Mouse (Mus musculus) heart, postnatal 25 days (tissue): ENCODE data around the gene Olfr64. TPM values are rescaled to one million over a fixed set of nuclear protein-coding genes. Genes with fewer than 3 reads are reported as not detected.

Experiments
- DNase-seq: peaks from one replicate; pipeline ENCODE4 v3.0.0; 2022; ENCODE audit warnings: low spot score
- intact Hi-C: fragments of 180-260 bp; cut with DNase I; formaldehyde crosslinking; loops from one replicate; pipeline ENCODE4 v1.15.1; 2025
- total RNA-seq, 2 experiments: library from RNA; stranded (reverse); gene quantifications; 2 replicates each; pipeline ENCODE4 v1.2.3; 2021

Olfr64 gene
- total RNA-seq = not detected

DNA sequence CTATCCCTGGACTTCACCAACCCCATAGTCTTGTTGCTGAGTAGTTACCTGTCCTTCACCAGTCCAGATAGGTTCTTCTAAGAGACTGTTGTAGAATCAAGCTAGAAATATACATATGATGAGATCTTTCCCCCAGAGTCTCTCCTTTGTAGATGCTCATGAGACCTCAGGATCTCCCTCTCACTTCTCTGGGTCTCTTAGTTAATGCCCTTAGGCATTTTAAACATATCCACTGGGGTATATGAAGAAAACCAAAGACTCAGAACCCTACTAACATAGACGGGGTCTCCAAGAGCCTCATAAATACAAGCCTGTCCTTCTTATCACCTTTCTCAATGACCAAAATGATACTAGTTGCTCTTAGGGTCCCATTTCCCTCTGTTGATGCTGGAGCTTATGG is at the start of gene Olfr64:
TSS of gene Olfr64 (minus strand) at position 101 of the 400 bp plus-strand sequence.
- DNase-seq = no peak
- intact Hi-C loops = no loop called here

DNA sequence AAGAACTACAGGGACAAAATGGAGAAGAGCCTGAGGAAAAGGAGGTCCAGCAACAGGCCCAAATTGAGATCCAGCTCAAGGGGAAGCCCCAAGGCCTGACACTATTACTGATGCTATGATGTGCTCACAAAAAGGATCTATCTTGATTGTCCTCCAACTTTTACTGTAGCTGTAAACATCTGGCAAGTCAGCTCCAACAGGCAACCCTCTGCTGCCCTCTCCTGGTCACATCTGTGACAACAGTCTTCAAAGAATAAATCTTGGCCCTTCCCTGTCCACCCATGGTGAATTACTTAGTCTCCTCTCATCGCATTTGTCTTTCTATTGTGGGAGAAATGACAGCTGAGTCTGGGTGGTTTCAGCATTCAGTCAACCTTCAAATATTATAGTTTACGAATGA is 48.4 kb upstream of the Olfr64 start:
- no peak for DNase-seq
- intact Hi-C loops = loop anchor here (2.0 to 5.0 kb wide), 2 partner anchors 150 to 1435 kb away; no protein-coding TSS in a partner anchor

DNA sequence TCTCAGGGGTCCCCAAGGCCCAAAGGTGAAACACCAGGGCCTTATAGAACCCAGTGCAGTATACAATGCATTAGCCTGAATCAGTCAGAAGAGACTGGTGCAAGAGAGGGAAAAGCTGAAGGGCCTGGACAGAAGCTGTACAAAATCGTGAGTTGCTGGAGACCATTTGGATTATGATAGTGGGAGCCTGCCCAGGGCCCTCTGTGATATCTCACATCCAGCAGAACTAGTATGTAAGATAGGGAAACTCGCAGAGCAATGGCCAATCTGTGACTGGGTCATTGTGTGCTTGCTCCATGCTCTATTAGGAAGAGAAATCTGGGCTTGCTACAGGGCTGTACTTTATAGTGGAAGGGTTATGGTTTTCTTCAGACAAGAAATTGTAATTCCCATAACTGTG is 40.0 kb upstream of the Olfr64 start, which contains the start of gene Olfr632:
TSS of gene Olfr632 (plus strand) at position 84 of the 400 bp plus-strand sequence.
- no peak for DNase-seq
- intact Hi-C loops = no loop called here

DNA sequence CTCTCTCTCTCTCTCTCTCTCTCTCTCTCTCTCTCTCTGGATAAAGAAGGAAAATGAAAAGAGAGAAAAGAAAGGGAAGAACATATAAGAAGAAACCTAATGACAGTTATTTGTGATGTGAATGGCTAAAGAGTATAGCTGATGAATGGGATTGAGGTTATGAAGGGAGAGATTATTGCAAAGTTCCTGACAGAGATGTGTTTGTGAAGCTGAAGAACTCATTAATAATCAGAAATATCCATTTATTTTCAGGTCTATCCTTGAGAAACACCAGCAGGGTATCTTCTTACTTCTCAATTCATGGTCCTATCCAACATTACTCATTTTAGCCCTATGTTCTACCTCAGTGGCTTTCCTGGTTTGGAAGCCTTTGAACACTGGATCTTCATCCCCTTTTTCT is 34.2 kb upstream of the Olfr64 start, which contains the start of gene Olfr631:
TSS of gene Olfr631 (plus strand) at position 301 of the 400 bp plus-strand sequence.
- no peak for DNase-seq
- intact Hi-C loops = no loop called here

DNA sequence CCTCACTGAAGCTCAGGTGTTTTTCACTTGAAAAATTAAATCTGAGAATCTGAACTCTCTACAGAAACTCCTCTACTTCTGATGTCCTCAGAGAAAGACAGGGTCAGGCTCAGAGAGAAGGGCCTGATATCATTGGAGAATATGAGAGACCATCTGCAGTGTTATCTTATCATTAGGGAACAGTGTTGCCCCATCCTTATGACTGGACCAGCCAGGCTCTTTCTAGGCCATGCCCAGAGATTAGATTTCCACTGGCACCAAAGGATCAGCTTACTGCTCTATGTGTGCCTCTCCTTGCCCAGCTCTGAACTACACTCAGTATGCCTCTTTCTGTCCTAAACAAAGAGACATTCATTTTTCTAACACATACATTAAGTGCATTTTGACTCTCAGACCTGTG is 21.1 kb upstream of the Olfr64 start:
- intact Hi-C loops = no loop called here
- DNase-seq = no peak

DNA sequence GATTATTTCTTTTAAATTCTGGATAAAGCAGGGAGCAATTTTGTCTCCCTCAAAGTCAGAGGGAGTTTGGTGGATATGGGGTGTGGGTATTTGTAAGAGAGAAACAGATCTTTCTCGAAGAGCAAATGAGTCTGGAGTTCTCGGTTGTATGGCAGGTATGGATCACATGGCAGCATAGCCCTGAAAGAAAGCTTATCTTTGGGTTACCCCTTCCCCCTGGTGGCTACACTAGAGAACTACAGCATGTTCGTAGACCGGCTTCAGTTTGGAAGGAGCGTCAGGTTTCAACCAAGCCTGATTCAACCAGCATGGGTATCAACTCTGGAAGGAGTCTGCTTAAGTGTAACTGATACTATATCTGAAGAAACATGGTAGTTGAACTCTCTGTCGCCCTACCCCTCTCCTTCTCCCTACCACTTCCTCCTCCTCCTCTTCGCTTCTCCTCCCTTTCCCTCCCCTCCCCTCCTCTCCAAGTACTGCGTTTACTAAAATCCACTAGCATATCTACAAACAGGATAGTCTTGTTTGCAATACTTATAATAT is 18.8 kb upstream of the Olfr64 start:
- intact Hi-C loops = loop anchor here (1.0 kb wide), 1 partner anchor 120 kb away; no protein-coding TSS in a partner anchor
- no peak for DNase-seq

DNA sequence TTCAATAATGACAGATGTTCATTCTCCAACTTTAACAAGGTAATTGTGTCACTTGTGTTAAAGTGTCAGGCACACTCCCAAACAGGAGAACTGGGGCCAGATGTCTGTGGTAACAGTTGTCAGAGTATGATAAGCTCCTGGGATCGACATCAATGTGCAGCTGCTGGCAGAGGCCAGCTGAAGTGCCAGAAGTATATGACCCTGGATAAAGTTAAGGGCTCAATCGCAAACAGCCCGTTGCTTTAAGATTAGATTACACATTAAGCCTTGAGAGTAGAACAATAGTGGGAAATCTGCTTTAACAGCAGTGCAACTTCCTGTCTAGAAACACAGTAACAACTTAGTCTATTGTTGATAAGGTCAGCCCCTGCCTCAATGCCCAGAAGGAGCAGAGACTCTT is 15.8 kb upstream of the Olfr64 start:
- intact Hi-C loops = no loop called here
- DNase-seq = no peak

DNA sequence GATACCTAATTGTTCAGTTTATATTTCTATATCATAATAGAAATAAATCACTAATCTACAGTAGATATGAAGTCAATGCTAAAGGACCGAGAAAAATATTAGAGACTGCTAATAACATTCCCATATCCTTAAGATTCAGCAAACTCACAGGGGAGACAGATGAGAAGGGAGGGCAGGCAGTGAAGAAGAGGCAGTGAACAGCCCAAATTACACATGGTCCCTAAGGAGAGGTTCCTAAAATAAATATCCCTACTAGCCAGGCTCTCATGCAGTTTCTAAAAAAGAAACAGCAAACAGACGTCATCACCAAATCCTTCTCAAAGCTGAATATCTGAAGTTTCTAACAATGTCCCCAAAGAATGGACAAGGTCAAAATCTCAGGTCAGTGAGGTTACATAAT is 8.9 kb upstream of the Olfr64 start, which contains the start of gene Olfr65:
TSS of gene Olfr65 (plus strand) at position 301 of the 400 bp plus-strand sequence.
- intact Hi-C loops = no loop called here
- no peak for DNase-seq

DNA sequence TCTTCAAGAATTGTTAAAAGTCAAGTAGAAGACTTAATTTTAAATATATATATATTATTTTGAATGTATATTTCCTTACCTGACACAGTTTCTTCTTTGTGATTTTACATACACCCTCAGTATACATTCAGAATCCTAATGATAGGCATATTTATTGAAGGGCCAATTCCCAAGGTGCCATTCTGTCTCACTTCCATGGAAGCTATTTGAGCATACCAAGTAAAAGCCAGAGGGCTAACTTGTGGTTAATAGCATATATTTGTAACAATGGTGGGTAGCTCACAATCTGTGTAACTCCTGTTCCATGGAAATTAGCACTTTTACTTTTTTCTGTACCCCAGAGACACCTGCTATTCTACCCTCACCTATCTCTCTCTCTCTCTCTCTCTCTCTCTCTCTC is 8.1 kb downstream of the Olfr64 start, which contains the start of gene Olfr66:
TSS of gene Olfr66 (minus strand) at position 101 of the 400 bp plus-strand sequence.
- intact Hi-C loops = no loop called here
- no peak for DNase-seq

DNA sequence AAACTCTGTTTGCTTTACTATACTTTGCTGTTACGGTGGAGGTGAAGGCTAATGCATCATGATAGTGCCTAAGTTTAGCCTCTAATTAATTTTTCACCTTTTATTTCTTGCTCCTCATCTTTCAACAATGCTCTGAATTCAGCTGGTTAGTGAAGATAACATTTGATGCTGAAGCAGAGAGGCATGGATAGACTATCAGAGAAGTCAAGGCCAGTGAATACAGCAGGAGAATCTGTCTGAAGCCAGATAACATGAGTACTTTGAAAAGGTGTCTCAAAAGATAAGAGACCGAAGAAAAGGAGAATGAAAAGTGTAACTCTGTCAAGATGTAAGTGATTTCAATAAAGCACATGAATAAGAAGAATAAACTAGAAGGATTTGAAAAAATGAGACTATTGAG is 17.2 kb downstream of the Olfr64 start:
- no peak for DNase-seq
- intact Hi-C loops = no loop called here

DNA sequence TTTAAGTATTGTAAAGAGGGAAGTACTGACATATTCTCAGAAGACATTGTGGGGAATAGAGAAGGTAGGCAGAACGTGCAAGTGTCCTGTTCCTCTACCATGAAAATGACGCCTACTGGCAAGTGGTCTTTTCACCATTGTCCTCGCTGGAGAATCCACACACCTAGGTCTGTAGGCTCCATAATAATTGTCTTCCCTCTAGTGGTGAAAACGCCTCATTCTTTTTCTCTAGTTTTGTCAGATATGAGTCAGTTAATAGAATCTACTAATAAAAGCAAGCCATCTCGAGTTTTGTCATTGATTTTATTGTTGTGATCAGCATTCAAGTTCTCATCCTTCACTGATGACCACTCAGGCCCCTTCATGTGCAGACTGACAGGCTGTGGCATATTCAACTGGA is 19.8 kb downstream of the Olfr64 start:
- DNase-seq = no peak
- intact Hi-C loops = loop anchor here (5.0 kb wide), 1 partner anchor 82 kb away; the partner anchor contains the start of gene Olfr67

DNA sequence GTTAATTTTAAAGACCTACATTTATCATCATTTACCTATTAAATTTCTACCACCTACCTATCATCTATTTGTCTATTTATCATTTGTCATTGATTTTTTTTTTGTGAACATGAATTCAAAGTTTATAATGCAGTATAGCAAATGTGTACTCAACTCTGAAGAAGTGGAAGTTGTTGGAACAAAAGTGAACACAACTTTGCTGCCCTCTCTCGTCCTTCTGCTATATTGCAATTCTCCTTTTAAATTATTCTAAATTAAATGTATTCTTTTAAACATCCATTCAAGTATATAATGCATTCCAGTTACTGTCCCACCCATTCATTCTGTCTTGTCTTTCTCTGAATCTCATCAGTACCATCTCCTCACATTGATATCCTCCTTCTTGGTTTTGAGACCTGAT is 21.2 kb downstream of the Olfr64 start:
- intact Hi-C loops = loop anchor here (5.0 kb wide), 1 partner anchor 81 kb away; the partner anchor contains the start of gene Olfr67
- no peak for DNase-seq

DNA sequence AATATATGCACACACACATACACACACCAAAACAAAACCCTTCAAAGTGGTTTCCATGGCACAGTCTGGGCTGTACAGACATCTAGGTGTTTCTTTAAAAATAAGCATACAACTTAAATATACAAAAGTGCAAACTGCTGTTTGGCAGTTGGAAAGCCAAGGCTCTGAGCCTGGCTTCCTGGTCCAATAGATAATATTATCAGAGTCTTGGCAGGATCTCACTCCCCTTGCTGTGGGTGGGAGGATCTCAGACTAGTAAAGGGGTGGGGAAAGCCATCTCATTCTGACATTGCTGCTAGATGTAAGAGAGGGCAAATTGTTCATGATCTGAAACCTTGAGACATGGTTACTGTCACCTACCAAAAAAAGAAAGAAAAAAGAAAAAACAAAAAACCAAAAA is 23.6 kb downstream of the Olfr64 start:
- DNase-seq = no peak
- intact Hi-C loops = loop anchor here (5.0 kb wide), 1 partner anchor 78 kb away; the partner anchor contains the start of gene Olfr67

DNA sequence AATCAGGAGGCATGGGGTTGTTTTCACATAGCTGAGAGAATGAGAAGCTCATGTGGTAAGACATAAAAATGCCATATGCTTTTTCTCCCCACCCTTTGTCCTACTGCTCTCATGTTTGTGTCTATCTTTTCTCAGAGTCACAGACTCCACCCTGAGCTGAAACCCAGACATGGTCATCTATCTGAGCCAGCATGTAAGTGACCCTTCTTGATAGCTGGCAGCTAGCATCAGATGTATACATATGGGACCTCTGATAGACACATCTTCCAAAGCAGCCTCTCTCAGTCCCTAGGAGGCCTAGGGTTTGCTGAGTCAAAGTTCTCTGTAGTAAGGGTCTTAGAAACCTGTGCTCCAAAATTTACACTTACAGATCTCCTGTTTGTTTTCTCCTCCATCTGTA is 28.6 kb downstream of the Olfr64 start:
- intact Hi-C loops = no loop called here
- no peak for DNase-seq

DNA sequence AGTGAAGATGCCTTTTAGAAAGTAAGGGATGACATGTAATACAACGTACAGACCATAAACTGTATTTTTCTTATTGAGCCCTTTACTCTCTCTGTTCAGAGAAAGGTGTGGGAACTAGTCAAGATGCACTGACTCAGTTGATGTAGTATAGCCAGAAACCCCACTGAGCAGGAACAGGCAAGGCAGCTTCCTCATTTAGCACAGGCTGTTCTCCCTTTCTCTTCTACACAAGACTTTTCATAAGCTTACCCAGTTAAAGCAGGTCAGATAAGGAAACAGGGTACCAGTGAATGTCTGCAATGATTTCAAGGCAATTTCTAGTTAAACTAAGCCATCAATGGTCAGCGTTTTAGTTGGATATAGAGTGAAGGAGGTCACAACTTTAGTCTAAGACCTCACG is 32.8 kb downstream of the Olfr64 start:
- DNase-seq = no peak
- intact Hi-C loops = no loop called here

DNA sequence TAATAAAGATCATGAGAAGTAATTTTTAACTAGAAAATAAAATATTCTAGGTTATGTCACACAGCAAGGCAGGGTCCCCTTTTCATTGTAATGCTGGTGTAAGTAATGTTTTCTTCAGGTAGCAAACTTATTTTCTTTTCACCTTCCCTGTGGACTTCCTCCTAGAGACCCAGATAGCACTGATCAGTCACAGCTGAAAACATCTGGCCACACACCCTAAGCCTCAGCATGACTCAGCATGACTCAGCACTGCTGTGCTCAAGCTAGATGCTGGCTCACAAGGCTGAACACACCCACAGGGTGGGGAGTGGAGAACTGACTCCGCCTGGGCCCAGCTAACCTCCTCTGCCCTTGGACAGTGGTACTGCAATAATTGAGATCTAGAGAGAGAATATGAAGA is 33.4 kb downstream of the Olfr64 start:
- DNase-seq = peak; percentile 7
- intact Hi-C loops = no loop called here

DNA sequence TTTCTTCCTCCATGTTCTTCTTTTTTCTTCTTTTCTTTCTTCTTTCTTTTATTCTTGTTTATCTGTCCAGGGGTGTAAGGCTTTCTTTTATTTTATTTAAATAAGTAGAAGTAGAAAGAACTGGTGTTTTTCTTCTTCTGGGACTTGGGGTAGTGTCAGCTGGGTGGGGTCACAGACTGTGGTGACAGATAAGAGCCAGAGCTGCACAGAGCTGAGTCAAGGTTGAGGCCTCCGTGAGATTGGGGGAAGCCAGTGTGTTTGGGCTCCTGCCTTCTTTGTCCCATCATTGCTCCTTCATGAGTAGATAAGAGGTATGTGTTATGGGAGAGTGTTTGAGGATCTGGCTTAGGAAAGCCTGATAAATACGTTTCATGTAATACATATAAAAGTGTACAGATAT is 35.2 kb downstream of the Olfr64 start:
- no peak for DNase-seq
- intact Hi-C loops = no loop called here

DNA sequence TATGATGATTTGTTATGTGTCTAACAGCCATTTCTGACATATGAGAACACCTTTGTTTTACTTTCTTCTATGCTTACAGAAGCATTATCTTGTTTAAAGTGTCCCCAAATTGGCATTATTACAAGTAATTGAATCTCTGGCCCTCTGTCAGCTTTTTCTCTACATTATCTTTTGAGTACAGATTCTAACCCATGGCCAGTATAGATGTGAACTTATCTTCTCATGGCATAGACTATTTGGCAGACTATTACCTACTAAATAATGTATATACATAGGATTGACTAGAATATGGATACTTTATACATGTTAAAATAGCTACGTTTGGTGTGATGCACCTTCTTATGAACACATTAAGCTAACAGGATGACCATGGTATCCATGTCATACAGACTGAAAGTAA is 39.6 kb downstream of the Olfr64 start:
- DNase-seq = no peak
- intact Hi-C loops = no loop called here

DNA sequence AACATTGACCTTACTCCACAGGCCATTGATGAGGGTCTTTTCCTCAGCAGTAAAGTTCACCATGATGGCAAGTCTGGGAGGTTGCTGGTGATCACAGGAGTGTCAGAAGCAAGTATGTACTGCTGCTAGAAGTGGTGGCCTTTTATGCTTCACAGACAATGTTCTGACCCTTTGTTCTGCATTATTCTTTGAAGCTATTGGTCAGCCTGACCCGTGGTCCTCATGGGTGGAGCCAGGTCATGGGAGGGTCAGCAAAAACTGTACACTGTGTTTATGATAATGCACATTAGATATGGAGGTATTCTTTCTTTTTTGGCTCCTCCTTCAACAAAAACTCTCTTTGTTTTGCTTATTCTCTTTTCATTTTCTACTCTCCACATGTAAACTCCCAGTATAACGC is 41.2 kb downstream of the Olfr64 start, which contains the start of gene Hbb-y:
TSS of gene Hbb-y (minus strand) at position 127 of the 400 bp plus-strand sequence.
- no peak for DNase-seq
- intact Hi-C loops = no loop called here

DNA sequence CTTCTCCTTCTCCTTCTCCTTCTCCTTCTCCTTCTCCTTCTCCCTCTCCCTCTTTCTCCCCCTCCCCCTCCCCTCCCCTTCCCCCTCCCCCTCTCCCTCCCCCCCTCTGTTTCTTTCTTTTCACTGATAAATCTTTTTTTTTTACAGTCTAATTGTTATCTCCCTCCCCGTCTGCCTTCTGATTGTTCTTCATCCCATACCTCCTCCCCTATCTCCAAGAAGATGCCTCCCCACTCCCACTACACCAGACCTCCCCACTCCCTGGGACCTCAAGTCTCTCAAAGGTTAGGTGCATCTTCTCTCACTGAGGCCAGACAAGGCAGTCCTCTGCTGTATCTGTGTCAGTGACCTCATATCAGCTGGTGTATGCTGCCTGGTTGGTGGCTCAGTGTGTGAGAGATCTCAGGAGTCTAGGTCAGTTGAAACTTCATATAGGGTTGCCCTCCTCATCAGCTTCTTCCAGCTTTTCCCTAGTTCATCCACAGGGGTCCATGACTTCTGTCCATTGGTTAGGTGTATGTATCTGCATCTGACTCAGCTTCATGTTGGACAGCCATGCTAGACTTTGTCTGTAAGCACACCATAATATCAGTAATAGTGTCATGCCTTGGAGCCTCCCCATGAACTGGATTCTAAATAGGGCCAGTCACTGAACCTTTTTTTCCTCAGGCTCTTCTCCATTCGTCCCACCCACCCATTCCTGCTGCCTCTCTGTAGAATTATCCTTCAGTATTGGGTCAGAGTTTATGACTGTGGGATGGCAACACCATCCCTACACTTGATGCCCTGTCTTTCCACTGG is 49.6 kb downstream of the Olfr64 start:
- DNase-seq = no peak
- intact Hi-C loops = no loop called here

DNA sequence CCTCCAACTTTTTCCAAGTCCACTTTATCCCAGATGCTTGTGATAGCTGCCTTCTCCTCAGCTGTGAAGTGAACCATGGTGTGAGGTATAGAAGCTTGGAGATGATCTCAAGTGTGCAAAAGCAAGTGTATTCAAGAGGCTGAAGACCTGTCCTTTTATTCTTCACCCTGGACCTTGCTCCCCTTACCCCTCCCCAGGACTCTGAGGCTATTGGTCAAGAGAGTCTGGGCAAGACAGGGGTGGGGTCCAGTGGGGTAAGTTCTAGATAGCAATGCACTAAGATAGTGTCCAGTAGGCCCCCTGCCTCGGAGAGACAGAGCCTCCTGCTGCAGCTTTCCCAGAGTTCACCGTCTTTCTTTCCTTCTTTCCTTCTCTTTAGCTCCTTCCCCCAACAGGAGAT is 51.3 kb downstream of the Olfr64 start, which contains the start of gene Hbb-bh1:
TSS of gene Hbb-bh1 (minus strand) at position 131 of the 400 bp plus-strand sequence.
- no peak for DNase-seq
- intact Hi-C loops = no loop called here
